Mouse (Mus musculus): ENCODE measurements around the gene Rnf223.
"Not testable (repeated sequence)": the region's sequence is repeated elsewhere in the genome, so short reads cannot be mapped to it uniquely, and the experiment has no call there.

Gene Rnf223

GRCm38 (mm10) chr4:156133334-156133733 is 3.0 kb downstream of the Rnf223 start:
- no peak for DNase-seq

GRCm38 (mm10) chr4:156133943-156134605 is 3.8 kb downstream of the Rnf223 start:
- no peak for DNase-seq

- DNase-seq = no peak
These were observed 4.8 kb downstream of the Rnf223 start for GRCm38 (mm10) chr4:156135112-156135511.

- DNase-seq = no peak
These were observed 5.5 kb downstream of the Rnf223 start for GRCm38 (mm10) chr4:156135801-156136200.

- DNase-seq = no peak
These were observed 6.2 kb downstream of the Rnf223 start for GRCm38 (mm10) chr4:156136285-156137100.

GRCm38 (mm10) chr4:156150887-156151286 is 20.6 kb downstream of the Rnf223 start:
- not testable (repeated sequence) for DNase-seq

- no peak for DNase-seq
These were observed 24.5 kb downstream of the Rnf223 start for GRCm38 (mm10) chr4:156154771-156155170.

GRCm38 (mm10) chr4:156166477-156166876 is 36.2 kb downstream of the Rnf223 start:
- no peak for DNase-seq

- no peak for DNase-seq
These were observed 38.3 kb downstream of the Rnf223 start for GRCm38 (mm10) chr4:156168611-156169010.

- DNase-seq = no peak
These were observed 38.8 kb downstream of the Rnf223 start for GRCm38 (mm10) chr4:156169129-156169528.

GRCm38 (mm10) chr4:156171828-156172227 is 41.5 kb downstream of the Rnf223 start:
- DNase-seq = no peak

- DNase-seq = no peak
These were observed 47.3 kb downstream of the Rnf223 start for GRCm38 (mm10) chr4:156177630-156178029.
